Mouse (Mus musculus): ENCODE results near the gene Ntm. TPM values are rescaled to one million over a fixed set of nuclear protein-coding genes. Genes with fewer than 3 reads are reported as not detected.

Gene Ntm
- total and polyA plus RNA-seq, 3 experiments = 1.6 to 1.9 (median 1.8) TPM

DNA sequence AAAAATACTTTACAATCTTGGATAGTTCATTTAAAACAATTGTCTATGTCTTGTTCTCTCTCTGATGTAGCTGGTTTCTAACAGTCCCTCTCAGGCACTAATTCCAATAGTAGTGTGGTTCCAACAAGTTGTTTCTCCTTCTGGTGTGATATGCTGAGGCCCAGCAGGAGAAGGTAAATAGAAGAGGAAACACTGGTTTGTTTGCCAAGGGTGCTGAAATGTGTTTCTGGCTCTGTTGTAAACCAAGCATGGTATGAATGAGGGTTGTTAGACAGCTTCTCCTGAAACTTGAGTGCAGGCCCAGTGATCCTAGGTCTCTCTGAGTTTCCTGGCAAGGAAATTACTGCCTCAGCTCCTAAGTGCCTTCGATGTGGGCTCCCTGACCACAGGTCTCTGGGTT lies 985.7 kb downstream of the Ntm start:
- WGBS = 78% methylated on average over 1 of the region's 1 CpGs
- no peak for DNase-seq
- intact Hi-C loops (cut with DNase I) = no loop called here
- Histone ChIP-seq H3K36me3 (ENCODE audit: control insufficient read depth, insufficient read depth, low read length) (no peaks in the 10 kb centered on the region), H3K27me3 (ENCODE audit: control insufficient read depth, insufficient read depth, low read length) (no peaks in the 10 kb centered on the region), H3K4me3 (no peak overlapping the region), H3K4me1 (ENCODE audit: control insufficient read depth, insufficient read depth, low read length) (no peaks in the 10 kb centered on the region; the same call in 1 of the 2 replicates), H3K27ac (no peak overlapping the region), H3K79me2 (replicated peaks; ENCODE audit: control insufficient read depth, insufficient read depth, low read length) (no peaks in the 10 kb centered on the region), H3K9ac (ENCODE audit: low read depth, low read length) (no peak overlapping the region)
- TF ChIP-seq POLR2A (IDR thresholded peaks at IDR 0.05; ENCODE audit: insufficient read depth, low read depth, low read length) (no peak), CTCF (IDR thresholded peaks at IDR 0.05) (no peak), EP300 (IDR thresholded peaks at IDR 0.05; ENCODE audit: insufficient read depth, low read depth, low read length) (no peak)

DNA sequence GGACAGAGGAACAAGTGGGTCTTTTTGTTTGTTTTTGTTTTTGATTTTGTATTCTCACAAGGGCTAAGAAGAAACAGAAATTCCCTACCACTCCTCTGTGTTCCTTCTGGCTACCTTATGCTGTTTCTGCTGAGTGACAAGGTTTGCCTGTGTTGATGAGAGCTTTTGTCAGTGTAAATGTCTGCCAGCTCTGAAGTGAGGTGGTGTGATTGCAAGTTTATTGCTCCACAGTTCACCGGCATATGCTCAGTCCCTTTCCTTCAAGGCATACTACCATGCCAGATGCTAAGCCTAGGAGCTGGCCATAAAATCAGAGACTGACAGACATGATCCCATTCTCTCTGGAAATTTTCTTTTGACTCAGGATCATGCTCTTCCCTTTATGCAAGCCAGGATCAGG lies 993.5 kb downstream of the Ntm start:
- Histone ChIP-seq H3K36me3 (ENCODE audit: control insufficient read depth, insufficient read depth, low read length) (no peaks in the 10 kb centered on the region), H3K27me3 (ENCODE audit: control insufficient read depth, insufficient read depth, low read length) (no peaks in the 10 kb centered on the region), H3K27ac (no peak overlapping the region), H3K4me1 (ENCODE audit: control insufficient read depth, insufficient read depth, low read length) (no peaks in the 10 kb centered on the region), H3K4me3 (no peak overlapping the region), H3K79me2 (replicated peaks; ENCODE audit: control insufficient read depth, insufficient read depth, low read length) (no peaks in the 10 kb centered on the region), H3K9ac (ENCODE audit: low read depth, low read length) (no peak overlapping the region)
- DNase-seq = no peak
- WGBS = 58% methylated on average over 1 of the region's 1 CpGs
- TF ChIP-seq CTCF (IDR thresholded peaks at IDR 0.05) (no peak), EP300 (IDR thresholded peaks at IDR 0.05; ENCODE audit: insufficient read depth, low read depth, low read length) (no peak), POLR2A (IDR thresholded peaks at IDR 0.05; ENCODE audit: insufficient read depth, low read depth, low read length) (no peak)
- intact Hi-C loops (cut with DNase I) = no loop called here

Measured in heart, adult 2 months (tissue).